Mouse (Mus musculus): ENCODE data around the gene 1700008P02Rik. TPM values are rescaled to one million over a fixed set of nuclear protein-coding genes. Genes with fewer than 3 reads are reported as not detected.

Gene 1700008P02Rik
- not detected in 2 replicates for polyA plus RNA-seq (2012; ENCODE audit: low replicate concordance)

GRCm38 (mm10) chr3:6620343-6620742 lies at the start of gene 1700008P02Rik:
Gene 1700008P02Rik (minus strand): TSS chr3:6620443.

